Mouse (Mus musculus): ENCODE data around the gene Agr3. TPM values are rescaled to one million over a fixed set of nuclear protein-coding genes. Genes with fewer than 3 reads are reported as not detected.

Agr3 gene
- total RNA-seq (2021): not detected
- long read RNA-seq, experiment 1: 0 reads
- long read RNA-seq, experiment 2: 0 reads

DNA sequence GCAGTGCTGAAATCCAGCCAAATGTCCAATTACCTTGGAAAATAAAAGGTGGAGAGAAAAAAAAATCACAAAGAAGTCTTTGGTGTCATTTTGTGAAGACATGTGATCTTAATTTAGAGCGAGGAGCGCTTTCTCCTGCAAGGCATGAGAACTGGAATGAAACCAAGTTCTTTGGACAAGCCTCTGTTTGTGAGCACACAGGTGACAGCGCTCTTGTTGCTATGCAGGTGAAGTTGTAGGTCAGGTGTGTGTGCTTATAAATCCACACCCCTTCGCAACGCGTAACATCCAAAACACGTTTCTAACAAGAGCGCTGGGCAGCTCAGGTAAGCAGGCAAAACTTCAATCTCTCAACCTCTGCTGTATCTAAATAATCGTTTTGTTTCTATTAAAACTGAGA, at the start of gene Agr3:
Agr3 (plus strand) TSS at position 219 of the 400 bp plus-strand sequence.
- no peak for DNase-seq (ENCODE audit: low spot score)

GRCm38 (mm10) chr12:35884892-35885558, 40.4 kb upstream of the Agr3 start:
- DNase-seq (ENCODE audit: low spot score): no peak

DNA sequence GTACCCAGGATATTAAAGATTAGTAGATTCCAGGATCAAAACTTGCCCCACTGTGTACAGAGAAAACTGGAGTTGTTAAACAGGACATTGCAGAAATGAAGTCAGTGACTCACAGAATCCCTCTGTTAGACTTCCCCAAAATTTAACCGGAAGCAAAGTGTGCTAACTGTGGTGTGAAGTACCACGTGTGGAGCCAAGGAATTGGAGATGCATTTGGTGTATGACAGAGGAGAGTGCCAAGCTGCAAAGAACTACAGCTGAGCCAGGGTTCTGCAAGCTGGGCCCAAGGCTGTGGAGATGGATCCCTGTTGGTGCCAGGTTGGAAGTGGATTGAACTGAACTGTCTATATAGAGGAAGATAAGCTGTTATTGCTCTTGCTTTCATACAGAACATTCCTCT, 36.0 kb upstream of the Agr3 start:
- DNase-seq (ENCODE audit: low spot score): no peak

DNA sequence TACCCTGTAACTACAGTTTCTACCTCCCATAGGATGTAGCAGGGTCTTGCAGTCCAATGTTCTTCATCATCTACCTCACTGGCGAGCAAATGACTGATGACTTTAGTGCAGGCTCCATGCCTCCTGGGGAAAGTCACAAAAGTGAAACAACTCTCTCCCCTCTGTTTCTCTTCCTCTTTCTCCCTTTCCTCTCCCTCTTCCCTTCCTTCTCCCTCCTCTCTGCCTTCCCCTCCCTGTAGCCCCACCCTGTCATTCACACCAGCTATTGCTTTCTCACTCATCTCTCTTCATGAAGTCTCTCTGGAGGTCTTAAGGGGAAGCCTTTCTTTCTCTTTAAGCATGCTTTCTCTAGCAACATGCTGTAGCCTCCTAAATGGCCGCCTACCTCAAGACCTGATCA, 34.7 kb upstream of the Agr3 start:
- DNase-seq (ENCODE audit: low spot score): no peak

- no peak for DNase-seq (ENCODE audit: low spot score)
Measured at GRCm38 (mm10) chr12:35894304-35894900, 31.0 kb upstream of the Agr3 start.

DNA sequence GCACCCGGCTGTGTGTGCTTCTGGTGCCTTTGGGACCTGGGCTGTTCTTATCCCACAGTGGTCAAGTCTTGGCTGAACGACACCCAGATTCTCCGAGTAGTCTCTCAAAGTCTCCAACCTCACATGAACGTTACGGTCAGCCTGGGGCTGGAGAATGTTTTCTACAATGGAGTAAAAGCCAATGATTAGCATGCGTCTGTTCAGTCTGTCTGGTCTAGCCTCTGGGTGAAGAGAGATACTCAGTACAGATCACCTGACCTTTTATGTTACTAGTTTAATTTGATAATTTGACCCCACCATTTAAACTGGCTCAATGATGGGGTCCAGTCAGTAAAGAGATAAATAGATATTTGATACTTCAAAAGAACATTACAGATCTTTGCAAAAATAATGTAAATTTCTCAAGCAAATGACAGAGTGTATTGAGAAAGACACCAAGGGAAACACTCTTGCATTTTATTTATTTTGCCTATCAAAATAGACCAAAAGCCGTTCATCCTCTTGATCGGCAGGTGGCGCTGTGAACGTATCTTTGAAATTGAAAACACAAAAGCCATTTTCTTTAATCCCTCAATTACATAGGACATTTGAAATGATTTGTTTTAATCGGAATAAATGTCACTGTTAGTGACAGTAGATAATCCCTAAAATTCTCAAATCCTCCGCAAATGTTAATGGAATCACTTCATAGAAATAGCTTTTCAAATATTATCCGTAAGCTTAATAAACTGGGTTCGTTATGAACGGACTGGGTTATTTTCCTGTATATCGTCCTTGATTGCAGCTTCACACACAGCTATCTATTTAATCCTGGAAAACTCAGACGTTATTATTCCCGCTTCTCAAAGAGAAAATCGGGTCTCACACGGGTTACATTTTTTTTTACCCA, 29.3 kb upstream of the Agr3 start:
- DNase-seq (ENCODE audit: low spot score): peak; percentile 41

- DNase-seq (ENCODE audit: low spot score): no peak
Measured at GRCm38 (mm10) chr12:35896764-35897282, 28.6 kb upstream of the Agr3 start.

DNA sequence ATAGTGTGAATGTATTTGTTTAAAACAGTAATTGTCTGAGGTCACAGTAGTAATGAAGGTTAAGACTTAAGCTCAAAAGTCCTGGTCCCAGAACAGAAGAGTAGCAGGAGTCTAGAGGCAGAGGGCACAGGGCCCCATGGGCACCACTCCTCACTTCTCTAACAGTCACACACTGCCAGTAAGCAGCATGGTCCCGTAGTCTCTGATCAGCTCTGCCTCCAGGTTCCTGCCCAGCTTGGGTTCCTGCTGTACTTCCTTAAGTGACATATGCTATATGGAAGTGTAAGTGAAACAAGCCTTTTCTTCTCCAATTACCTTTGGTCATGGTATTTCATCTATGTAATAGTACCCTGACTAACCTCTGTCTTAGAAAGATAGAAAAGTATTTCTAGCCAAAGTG, 14.8 kb upstream of the Agr3 start:
- DNase-seq (ENCODE audit: low spot score): no peak

DNA sequence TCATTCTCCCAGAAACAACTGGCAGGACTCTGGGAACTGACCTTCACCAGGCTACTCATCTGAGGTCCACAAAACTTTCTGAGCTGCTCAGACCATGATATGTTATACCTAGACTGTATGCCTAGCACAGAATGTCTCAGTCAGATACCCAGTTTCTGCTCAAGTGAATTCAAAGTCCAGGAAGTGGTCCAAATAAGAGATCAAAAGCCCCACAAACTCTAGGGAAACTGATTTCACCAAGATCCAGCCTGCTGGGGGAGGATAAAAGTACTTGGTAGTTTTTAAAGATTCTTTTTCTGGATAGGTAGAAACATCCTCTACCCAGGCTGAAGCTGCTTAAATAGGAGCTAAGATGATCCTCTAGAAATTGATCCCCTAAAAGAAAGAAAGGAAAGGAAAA, 9.6 kb upstream of the Agr3 start:
- DNase-seq (ENCODE audit: low spot score): no peak

DNA sequence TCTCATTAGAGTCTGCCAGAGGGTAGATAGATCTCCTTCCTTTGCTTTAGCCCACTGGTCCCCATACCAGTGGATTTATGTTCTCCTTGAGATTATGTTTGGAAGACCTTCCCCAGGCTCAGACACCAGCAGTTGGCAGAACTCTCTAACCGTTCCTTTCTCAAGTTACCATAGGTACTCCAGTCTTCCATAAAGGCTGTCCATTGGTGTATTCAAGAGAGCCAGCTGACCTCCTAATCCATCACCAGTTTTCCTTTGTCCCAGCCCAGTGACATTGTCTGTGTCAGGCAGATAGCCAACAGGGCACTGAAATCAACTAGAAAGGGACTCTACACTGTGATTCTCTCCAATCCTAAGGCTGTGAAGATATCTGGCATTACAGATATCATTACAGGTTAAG, 9.0 kb upstream of the Agr3 start:
- no peak for DNase-seq (ENCODE audit: low spot score)

- no peak for DNase-seq (ENCODE audit: low spot score)
Measured at GRCm38 (mm10) chr12:35918031-35918430, 7.4 kb upstream of the Agr3 start.

DNA sequence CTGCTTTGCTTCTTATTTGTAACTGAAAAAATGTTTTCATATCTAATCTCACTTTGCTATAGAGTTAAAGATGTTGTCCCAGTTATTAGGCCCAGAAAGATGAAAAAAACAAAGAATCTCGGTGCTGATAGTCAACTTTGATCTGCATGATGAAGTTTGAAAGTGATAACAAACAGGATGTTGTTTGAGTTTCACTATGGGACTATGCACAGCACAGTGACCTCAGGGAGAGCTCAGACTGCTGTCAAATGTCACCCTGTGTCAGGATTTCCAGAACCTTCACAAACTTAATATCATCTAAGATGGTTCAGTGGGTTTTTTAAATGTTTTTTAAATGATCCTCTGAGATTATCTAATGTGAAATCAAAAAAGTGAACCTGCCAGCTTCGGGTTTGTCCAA, 2.4 kb downstream of the Agr3 start:
- no peak for DNase-seq (ENCODE audit: low spot score)

GRCm38 (mm10) chr12:35932816-35933215, 7.4 kb downstream of the Agr3 start:
- DNase-seq (ENCODE audit: low spot score): no peak

DNA sequence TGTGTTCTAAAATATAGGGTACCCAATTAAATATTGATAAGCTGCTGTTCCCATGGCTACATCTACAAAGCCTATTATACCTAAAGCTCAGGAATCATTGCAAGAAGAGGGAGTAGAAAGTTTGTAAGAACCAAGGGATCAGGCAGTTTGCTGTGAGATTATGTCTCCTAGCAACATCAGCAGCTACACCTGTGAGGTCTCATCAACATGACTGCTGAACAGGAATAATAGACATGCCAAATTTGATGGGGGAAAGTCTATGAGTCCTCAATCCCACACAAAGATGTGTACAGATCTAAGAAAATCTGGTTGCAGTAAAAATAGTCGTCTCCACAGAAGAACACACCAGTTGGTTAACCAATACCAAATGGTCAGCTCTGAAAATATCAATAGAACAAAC, 26.3 kb downstream of the Agr3 start:
- no peak for DNase-seq (ENCODE audit: low spot score)

DNA sequence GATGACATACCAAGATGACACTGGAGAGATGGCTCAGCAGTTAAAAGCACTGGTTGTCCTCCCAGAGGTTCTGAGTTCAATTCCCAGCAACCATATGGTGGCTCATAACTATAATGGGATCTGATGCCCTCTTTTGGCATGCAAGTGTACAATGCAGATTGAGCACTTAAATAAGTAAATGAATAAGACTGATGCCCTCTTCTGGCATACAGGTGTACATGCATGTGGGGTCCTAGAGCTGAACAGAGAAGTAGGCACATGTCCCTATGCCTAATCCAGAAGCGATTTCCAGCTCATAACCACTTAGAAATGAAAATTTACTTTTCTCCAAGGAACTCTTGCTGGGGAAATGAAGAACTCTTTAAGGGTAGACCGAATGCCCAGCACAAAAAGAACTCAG, 31.8 kb downstream of the Agr3 start:
- DNase-seq (ENCODE audit: low spot score): no peak

DNA sequence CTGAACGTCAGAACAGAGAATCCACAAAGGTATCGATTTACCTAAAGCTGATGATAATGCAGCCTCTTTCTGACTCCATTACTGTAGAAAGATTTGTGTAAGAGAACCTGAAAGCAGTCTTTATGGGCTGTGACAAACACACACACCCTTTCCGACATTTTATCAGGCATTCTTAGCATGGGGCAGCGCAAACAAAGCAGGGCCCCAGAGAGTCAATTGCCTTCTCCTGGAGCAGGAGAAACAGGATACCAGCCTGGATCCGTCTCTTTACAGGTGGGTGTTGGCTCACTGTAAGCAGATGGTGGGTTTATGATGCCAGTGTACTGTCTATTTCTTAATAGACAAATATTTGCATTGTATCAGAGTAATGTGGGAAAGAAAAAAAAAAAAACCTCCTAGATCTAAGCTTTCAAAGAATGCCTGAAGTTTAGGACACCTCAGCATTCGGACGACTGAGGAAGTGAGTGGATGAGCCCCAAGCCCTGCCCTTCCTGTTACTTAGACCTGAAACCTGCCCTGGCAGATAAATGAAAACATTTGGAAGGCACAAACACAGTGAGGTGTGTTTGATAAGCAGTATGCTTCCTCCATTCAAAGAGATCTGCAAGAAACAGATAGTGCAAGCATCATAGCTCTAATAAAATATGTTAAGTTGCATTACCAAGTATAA, 40.8 kb downstream of the Agr3 start:
- DNase-seq (ENCODE audit: low spot score): no peak

GRCm38 (mm10) chr12:35966768-35967141, 41.3 kb downstream of the Agr3 start:
- DNase-seq (ENCODE audit: low spot score): no peak

DNA sequence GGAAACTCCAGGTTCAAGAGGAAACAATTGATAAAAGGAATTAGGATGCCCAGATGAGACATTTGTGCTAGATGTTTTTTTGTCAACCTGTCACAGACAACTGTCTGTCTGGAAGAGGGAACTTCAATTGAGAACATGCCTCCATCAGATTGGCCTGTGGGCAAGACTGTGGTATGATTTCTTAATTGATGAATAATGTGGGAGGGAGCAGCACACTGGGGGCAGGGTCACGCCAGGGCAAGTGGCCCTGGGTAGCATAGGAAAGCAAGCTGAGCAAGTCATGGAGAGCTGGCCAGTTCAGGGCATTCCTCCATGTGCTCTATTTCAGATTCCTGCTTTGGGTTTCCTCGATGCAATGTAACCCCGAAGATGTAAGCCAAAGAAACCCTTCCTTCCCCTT, 50.5 kb downstream of the Agr3 start:
- DNase-seq (ENCODE audit: low spot score): no peak

- DNase-seq (ENCODE audit: low spot score): no peak
Measured at GRCm38 (mm10) chr12:35977633-35978246, 52.3 kb downstream of the Agr3 start.

- no peak for DNase-seq (ENCODE audit: low spot score)
Measured at GRCm38 (mm10) chr12:35979625-35980024, 54.2 kb downstream of the Agr3 start.

- DNase-seq (ENCODE audit: low spot score): no peak
Measured at GRCm38 (mm10) chr12:35981732-35982360, 56.4 kb downstream of the Agr3 start.

All from gastrocnemius, adult 18-20 months (tissue).